Mouse (Mus musculus): ENCODE measurements around the gene Sgf29. TPM values are rescaled to one million over a fixed set of nuclear protein-coding genes. Genes with fewer than 3 reads are reported as not detected.

Sgf29 gene
- polyA plus RNA-seq, 1 experiment from 2014 or later = 57.5 TPM

DNA sequence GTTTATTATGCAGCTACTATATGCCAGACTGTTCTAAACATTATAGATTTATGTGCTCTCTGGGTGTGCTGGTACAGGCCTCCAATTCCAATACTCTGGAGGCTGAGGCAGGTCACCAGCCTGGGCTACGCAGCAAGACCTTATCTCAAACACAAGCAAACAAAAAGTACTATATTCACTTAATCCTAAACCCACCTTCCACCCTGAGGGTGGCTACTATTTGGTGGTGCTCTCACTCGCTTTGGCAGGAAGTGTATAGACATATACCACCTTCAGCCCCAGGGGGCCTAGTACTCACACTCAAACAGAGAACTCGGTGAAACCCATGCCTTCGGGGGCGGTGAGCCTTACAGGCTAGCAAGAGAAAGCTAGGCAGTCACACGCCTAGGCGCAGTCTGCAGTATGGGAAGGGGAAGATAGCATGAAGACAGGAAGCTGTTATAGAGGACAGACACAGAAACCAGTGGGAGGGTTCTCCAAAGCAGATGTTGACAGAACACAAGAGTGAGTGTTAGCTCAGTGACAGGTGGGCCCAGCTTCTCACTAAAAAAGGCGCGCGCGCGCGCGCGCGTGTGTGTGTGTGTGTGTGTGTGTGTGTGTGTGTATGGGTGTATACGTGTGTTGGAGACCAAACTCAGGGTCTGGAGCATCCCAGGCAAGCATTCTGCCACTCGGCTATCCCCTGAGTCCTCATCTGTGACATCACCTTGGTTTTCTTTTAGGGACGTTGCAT is 58.5 kb downstream of the Sgf29 start, which contains the start of gene Coro1a:
Coro1a (minus strand) TSS at position 346 of the 733 bp plus-strand sequence.
- H3K27me3 ChIP-seq (replicated peaks; ENCODE audit: control insufficient read depth, insufficient read depth, low read length) = no peaks in the 10 kb centered on the region
- H3K36me3 ChIP-seq (ENCODE audit: control insufficient read depth, insufficient read depth) = no peaks in the 10 kb centered on the region
- no peak for ATAC-seq
- WGBS = 92% methylated on average over 19 of the region's 19 CpGs
- H3K4me3 ChIP-seq (replicated peaks; ENCODE audit: low read length) = no peak within 1 kb of the TSS
- H3K9ac ChIP-seq (replicated peaks; ENCODE audit: low read depth, low read length) = no peak within 1 kb of the TSS
- H3K4me1 ChIP-seq (replicated peaks; ENCODE audit: control insufficient read depth, insufficient read depth, low read length) = peaks cover 10% of the 10 kb centered on the region
- peaks cover 4% of the 10 kb centered on the region; the same call in 1 of the 2 replicates for H3K9me3 ChIP-seq (ENCODE audit: control insufficient read depth, low read length)
- no peak within 1 kb of the TSS for H3K4me2 ChIP-seq (ENCODE audit: low read length)
- H3K27ac ChIP-seq (ENCODE audit: low read length) = no peak within 1 kb of the TSS

- Histone ChIP-seq H3K9me3 (ENCODE audit: control insufficient read depth, low read length) (peaks cover 4% of the 10 kb centered on the region; the same call in 1 of the 2 replicates), H3K27me3 (replicated peaks; ENCODE audit: control insufficient read depth, insufficient read depth, low read length) (no peaks in the 10 kb centered on the region), H3K27ac (ENCODE audit: low read length) (no peak overlapping the region), H3K4me2 (ENCODE audit: low read length) (no peak overlapping the region), H3K4me1 (replicated peaks; ENCODE audit: control insufficient read depth, insufficient read depth, low read length) (peaks cover 6% of the 10 kb centered on the region), H3K9ac (replicated peaks; ENCODE audit: low read depth, low read length) (no peak overlapping the region), H3K4me3 (replicated peaks; ENCODE audit: low read length) (no peak overlapping the region), H3K36me3 (ENCODE audit: control insufficient read depth, insufficient read depth) (no peaks in the 10 kb centered on the region)
- 87% methylated on average over 10 of the region's 10 CpGs for WGBS
- ATAC-seq = no peak
Observed at GRCm38 (mm10) chr7:126708175-126708952, 59.3 kb downstream of the Sgf29 start.

DNA sequence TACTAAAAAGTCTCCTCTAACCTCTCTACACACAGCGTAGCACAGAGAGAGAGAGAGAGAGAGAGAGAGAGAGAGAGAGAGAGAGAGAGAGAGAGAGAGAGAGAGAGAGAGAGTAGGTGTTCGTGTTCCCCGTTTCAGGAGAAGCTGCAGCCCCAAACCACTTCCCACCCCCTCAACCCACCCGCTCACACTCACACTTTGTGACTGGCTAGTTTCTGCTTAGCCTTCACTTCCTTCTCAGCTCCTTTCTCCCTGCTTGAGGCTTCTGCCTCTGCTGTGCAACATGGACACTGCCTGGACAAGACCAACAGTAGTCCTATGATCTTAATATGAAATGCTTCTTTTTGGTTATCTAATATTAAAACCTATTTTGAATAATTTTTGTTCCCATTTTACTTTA is 61.2 kb downstream of the Sgf29 start:
- H3K36me3 ChIP-seq (ENCODE audit: control insufficient read depth, insufficient read depth) = no peaks in the 10 kb centered on the region
- 75% methylated on average over 4 of the region's 4 CpGs for WGBS
- no peak overlapping the region for H3K4me2 ChIP-seq (ENCODE audit: low read length)
- no peaks in the 10 kb centered on the region for H3K4me1 ChIP-seq (replicated peaks; ENCODE audit: control insufficient read depth, insufficient read depth, low read length)
- H3K4me3 ChIP-seq (replicated peaks; ENCODE audit: low read length) = no peak overlapping the region
- no peaks in the 10 kb centered on the region for H3K27me3 ChIP-seq (replicated peaks; ENCODE audit: control insufficient read depth, insufficient read depth, low read length)
- H3K9me3 ChIP-seq (ENCODE audit: control insufficient read depth, low read length) = peaks cover 4% of the 10 kb centered on the region; the same call in 1 of the 2 replicates
- no peak overlapping the region for H3K9ac ChIP-seq (replicated peaks; ENCODE audit: low read depth, low read length)
- no peak for ATAC-seq
- no peak overlapping the region for H3K27ac ChIP-seq (ENCODE audit: low read length)

DNA sequence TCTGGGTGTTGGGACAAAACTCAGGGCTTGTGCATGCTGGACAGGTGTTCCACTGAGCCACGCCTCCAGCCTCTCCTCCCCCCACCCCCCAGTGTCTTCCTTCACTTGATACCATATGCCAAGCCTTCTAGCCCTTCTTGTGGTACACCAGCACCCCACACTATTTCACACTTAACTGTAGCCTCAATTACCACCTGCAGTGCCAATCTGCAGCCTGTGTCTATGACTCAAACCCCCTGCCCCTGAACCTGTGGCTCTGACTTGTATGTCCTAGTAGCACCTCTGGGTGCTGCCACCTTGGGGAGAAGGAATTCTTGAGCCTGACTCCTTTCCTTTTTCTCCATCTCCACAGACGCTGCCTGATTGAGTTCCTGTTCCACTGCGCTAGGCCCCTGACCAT is 62.8 kb downstream of the Sgf29 start:
- whole genome bisulfite sequencing = 77% methylated on average over 3 of the region's 3 CpGs
- Histone ChIP-seq H3K4me1 (replicated peaks; ENCODE audit: control insufficient read depth, insufficient read depth, low read length) (no peaks in the 10 kb centered on the region), H3K9ac (replicated peaks; ENCODE audit: low read depth, low read length) (no peak overlapping the region), H3K4me3 (replicated peaks; ENCODE audit: low read length) (no peak overlapping the region), H3K36me3 (ENCODE audit: control insufficient read depth, insufficient read depth) (no peaks in the 10 kb centered on the region), H3K27ac (ENCODE audit: low read length) (no peak overlapping the region), H3K27me3 (replicated peaks; ENCODE audit: control insufficient read depth, insufficient read depth, low read length) (no peaks in the 10 kb centered on the region), H3K9me3 (ENCODE audit: control insufficient read depth, low read length) (peaks cover 4% of the 10 kb centered on the region; the same call in 1 of the 2 replicates), H3K4me2 (ENCODE audit: low read length) (no peak overlapping the region)
- ATAC-seq = no peak

DNA sequence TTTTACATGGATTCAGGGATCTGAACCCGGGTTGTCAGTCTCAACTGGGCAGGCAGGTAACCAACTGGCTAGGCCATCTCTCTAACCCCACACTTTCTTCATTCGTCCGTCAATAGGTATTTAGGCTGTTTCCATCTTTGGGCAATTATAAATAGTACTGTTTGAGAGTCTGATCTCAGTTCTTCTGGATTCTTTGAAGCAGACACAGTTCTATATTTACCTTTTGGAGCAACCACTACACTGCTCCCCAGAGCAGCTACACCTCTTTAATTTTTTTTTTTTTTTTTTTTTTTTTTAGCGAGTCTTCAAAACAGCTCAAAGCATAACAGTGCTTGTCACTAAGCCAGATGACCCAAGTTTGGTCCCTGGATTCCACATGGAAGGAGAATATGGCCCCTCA is 66.6 kb downstream of the Sgf29 start:
- 70% methylated on average over 4 of the region's 4 CpGs for WGBS
- H3K27me3 ChIP-seq (replicated peaks; ENCODE audit: control insufficient read depth, insufficient read depth, low read length) = no peaks in the 10 kb centered on the region
- no peak overlapping the region for H3K27ac ChIP-seq (ENCODE audit: low read length)
- ATAC-seq = no peak
- no peaks in the 10 kb centered on the region for H3K9me3 ChIP-seq (ENCODE audit: control insufficient read depth, low read length)
- no peak overlapping the region for H3K4me3 ChIP-seq (replicated peaks; ENCODE audit: low read length)
- no peak overlapping the region for H3K4me2 ChIP-seq (ENCODE audit: low read length)
- no peak overlapping the region for H3K9ac ChIP-seq (replicated peaks; ENCODE audit: low read depth, low read length)
- no peaks in the 10 kb centered on the region for H3K4me1 ChIP-seq (replicated peaks; ENCODE audit: control insufficient read depth, insufficient read depth, low read length)
- no peaks in the 10 kb centered on the region for H3K36me3 ChIP-seq (ENCODE audit: control insufficient read depth, insufficient read depth)

DNA sequence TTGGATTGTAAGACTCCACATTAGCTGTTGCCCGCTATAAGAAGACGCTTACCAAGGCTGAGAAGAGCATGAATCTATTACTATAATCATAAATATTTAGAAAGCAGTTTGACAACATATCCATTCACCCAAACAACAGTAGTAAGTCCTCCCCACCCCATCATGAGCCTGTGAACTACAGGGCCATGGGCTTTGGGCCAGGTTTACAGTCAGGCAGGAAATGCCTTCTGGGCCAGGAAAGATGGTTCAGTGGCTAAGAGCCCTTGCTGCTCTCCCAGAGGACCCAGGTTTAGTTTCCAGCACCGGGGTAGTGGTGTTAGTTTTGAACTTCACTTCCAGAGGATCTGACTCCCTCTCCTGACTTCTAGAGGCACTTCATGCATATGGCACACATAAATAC is 68.5 kb downstream of the Sgf29 start:
- no peak for ATAC-seq

DNA sequence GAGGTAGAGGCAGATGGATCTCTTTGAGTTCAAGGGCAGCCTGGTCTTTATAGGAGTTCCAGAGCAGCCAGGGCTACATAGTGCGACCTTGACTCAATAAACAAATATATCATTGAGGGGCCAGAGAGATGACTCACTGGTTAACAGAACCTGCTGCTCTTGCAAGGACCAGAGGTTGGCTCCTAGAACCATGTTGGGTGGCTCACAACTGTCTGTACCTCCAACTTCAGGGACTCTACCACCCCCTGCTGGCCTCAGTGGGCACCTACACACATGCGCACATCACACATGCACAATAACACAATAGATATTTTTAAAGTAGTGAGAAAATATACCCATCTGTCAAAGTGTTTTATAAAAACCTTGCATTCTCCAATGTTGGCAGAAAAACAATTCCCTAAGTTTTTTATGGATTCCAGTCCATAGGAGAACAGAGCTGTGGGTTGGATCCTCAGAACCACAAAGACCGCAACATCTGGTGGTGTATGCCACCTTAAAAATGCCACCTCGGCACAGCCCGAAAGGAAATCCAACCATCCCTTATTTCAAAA is 69.8 kb downstream of the Sgf29 start:
- Histone ChIP-seq H3K36me3 (ENCODE audit: control insufficient read depth, insufficient read depth) (no peaks in the 10 kb centered on the region), H3K9me3 (ENCODE audit: control insufficient read depth, low read length) (peaks cover 3% of the 10 kb centered on the region; the same call in 1 of the 2 replicates), H3K4me3 (replicated peaks; ENCODE audit: low read length) (no peak overlapping the region), H3K27me3 (replicated peaks; ENCODE audit: control insufficient read depth, insufficient read depth, low read length) (no peaks in the 10 kb centered on the region), H3K4me2 (ENCODE audit: low read length) (no peak overlapping the region), H3K27ac (ENCODE audit: low read length) (no peak overlapping the region), H3K4me1 (replicated peaks; ENCODE audit: control insufficient read depth, insufficient read depth, low read length) (no peaks in the 10 kb centered on the region), H3K9ac (replicated peaks; ENCODE audit: low read depth, low read length) (no peak overlapping the region)
- whole genome bisulfite sequencing = 96% methylated on average over 5 of the region's 5 CpGs
- ATAC-seq = no peak

More for the DNA sequence above, 68.5 kb downstream of the Sgf29 start:
- Histone ChIP-seq H3K36me3 (ENCODE audit: control insufficient read depth, insufficient read depth) (no peaks in the 10 kb centered on the region), H3K4me1 (replicated peaks; ENCODE audit: control insufficient read depth, insufficient read depth, low read length) (no peaks in the 10 kb centered on the region), H3K4me3 (replicated peaks; ENCODE audit: low read length) (no peak overlapping the region), H3K27me3 (replicated peaks; ENCODE audit: control insufficient read depth, insufficient read depth, low read length) (no peaks in the 10 kb centered on the region), H3K27ac (ENCODE audit: low read length) (no peak overlapping the region), H3K9me3 (ENCODE audit: control insufficient read depth, low read length) (no peaks in the 10 kb centered on the region), H3K9ac (replicated peaks; ENCODE audit: low read depth, low read length) (no peak overlapping the region), H3K4me2 (ENCODE audit: low read length) (no peak overlapping the region)
- WGBS = 92% methylated on average over 3 of the region's 3 CpGs

DNA sequence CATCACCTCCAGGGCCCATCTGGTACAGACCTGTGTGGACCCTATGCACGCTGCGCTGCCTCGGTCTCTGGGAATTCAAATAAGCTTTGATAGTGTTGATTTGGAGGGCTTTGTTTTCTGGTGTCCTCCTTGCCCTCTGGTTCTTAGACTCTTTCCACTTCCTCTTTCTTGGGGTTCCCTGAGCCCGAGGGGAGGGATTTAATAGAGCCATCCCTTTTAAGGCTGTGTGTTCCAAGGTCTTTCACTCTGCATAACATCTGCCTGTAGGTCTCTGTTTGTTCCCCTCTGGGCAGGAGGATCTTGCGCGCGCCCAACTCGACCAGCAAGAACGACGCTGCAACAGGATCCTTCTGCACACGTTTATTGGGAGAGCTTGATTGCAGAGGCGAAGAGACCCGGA is 72.5 kb downstream of the Sgf29 start:
- peaks cover 3% of the 10 kb centered on the region; the same call in 1 of the 2 replicates for H3K9me3 ChIP-seq (ENCODE audit: control insufficient read depth, low read length)
- ATAC-seq = no peak
- WGBS = 93% methylated on average over 13 of the region's 13 CpGs
- H3K36me3 ChIP-seq (ENCODE audit: control insufficient read depth, insufficient read depth) = no peaks in the 10 kb centered on the region
- no peak overlapping the region for H3K4me2 ChIP-seq (ENCODE audit: low read length)
- H3K27ac ChIP-seq (ENCODE audit: low read length) = no peak overlapping the region
- H3K27me3 ChIP-seq (replicated peaks; ENCODE audit: control insufficient read depth, insufficient read depth, low read length) = no peaks in the 10 kb centered on the region
- H3K4me3 ChIP-seq (replicated peaks; ENCODE audit: low read length) = no peak overlapping the region
- H3K4me1 ChIP-seq (replicated peaks; ENCODE audit: control insufficient read depth, insufficient read depth, low read length) = no peaks in the 10 kb centered on the region
- no peak overlapping the region for H3K9ac ChIP-seq (replicated peaks; ENCODE audit: low read depth, low read length)

Measured in forebrain, embryonic 16.5 days (tissue).